Mouse (Mus musculus) urinary bladder, postnatal 25 days (tissue): ENCODE results near the gene Wipi1.

Experiments used
- DNase-seq: peaks from one replicate; pipeline ENCODE4 v3.0.0; 2022; ENCODE audit warnings: low spot score

The Wipi1 gene

DNA sequence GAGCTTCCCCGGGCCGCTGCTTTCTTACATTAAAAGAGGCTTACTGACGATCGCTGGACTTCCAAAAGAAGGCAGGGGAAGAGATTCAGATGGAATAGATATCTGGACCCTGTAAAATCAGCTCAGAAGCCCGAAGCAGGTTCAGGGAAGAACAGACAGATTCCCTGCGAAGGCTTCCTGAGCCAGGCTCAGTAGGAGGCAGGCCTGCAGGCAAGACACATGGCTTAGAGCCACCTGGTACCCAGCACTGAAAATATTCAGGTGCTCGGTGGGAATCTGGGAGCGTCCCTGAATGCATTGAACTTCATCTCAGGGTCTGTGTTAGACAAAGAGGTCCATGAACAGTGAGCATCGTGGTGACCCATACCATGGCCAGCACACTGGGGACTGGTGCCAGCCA is 31.8 kb downstream of the Wipi1 start:
- no peak for DNase-seq

DNA sequence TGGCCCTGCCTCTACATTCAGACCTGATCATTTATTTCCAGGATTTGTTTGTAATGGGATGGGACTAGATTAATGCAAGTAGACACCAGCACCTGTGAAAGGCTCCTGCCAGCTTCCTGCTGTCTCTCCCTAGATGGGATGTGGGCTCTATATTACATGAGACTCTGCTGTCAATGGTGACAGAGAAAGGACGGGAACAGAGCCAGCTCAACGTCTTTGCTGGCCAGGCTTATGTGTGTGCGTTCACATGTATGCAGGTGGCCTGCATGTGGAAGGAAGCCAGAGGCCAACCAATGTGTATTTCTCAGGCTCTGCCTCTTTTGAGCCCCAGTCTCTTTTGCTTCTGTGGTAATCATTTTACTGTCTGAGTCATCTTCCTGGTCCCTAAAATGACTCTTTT is 33.2 kb downstream of the Wipi1 start:
- no peak for DNase-seq

DNA sequence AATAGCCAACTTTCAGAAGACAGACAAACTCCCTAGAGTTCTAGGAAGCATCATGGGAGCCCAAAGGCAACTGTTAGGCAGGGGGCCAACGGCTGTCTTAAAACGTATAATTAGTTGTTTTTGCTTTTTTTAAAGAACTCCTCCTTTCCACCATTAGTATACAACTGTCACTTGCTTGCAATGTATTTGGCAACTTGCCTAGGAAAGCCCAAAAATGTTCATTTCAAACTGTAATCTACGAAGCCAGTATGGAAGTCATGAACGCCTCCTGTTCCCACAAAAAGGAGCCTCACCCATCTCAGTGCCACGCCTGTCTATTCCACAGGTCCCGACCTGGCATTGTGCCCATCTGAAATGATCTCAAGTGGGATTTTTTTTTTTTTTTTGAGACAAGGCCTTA is 35.9 kb downstream of the Wipi1 start:
- no peak for DNase-seq

DNA sequence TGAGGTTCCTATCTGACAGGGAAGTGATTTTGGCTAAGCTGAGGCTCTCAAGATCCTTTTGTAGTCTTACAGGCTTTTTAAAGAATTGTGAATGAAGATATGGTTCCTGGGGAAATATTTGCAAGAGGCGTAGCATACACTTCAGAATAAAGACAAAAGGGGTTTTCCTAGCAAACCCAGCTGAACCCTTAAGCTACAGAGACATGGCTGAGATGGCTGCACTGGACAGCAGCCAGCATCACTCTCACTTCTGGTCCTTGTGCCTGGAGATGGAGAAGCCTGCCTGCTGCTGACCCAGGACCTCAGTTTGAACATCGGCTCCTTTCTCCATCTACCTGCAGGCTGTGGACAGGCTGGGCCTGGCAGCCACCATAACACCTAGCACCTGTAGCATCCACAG is 37.2 kb downstream of the Wipi1 start:
- no peak for DNase-seq

DNA sequence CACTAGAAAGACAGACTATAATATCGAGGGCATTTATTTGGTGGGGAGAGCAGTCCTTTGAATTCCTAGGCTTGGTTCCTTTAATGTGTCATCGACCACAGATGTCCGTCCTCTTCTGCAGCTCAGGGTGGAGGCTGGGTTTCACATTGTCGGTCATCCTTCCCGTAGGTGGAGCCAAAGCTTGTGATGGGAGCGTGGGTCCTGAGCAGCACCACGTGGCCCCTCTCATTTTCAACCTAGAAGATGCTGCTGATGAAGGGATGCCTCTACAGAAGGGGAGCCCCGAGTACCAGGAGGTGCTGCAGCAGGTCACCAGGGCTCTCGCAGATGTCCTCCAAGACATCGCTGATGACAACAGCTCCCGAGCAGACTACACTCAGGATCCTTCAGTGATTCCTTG is 39.7 kb downstream of the Wipi1 start:
- no peak for DNase-seq

- DNase-seq: no peak
These were observed 42.0 kb downstream of the Wipi1 start for GRCm38 (mm10) chr11:109569809-109570208.

DNA sequence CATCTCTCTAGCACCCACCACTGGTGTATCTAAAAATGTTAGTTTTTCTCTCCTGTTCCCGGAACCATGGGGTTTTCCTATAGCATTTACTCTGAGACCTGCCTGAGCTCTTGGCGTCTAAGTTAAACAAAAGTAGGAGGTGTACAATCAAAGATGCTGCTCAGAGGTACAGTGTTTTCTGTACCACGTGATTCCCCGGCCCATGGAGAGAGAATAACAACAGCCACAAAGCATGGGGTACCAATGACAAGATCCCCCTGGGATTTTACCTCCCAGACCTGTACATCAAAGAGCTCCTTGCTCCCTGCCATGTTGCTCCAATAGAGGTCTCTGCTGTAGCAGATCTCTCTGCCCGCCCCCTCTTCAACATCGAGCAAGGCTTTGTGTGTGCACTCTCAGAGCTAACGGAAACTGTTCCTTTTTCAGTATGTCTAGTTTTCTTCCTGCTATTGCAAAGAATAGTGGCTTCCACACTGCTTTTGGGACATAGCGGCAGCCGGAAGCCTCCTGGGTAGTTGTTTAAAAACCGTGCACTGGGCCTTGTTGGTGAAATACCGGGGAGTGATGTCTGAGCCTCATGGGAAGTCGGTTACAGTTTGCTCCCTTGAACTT is 42.7 kb downstream of the Wipi1 start:
- no peak for DNase-seq

- DNase-seq: no peak
These were observed 47.1 kb downstream of the Wipi1 start for GRCm38 (mm10) chr11:109564466-109565214.

DNA sequence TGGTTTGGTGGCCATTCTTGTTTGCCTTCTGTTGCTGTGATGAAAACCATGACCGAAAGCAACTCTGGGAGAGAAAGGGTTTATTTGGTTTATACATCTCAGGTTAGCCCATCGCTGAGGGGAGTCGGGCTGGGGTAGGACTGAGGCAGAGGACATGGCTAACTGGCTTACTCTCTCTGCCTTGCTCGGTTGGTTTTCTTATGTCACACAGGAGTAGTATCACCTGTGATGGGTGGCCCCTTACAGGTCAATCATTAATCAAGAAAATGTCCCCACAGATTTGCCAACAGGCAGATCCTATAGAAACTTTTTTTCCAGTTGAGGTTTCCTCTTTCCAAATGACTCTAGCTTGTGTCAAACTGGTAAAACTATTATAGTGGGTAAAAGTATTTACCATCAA is 48.1 kb downstream of the Wipi1 start:
- no peak for DNase-seq

- no peak for DNase-seq
These were observed 50.3 kb downstream of the Wipi1 start for GRCm38 (mm10) chr11:109561445-109561844.

- no peak for DNase-seq
These were observed 50.9 kb downstream of the Wipi1 start for GRCm38 (mm10) chr11:109560793-109561257.

DNA sequence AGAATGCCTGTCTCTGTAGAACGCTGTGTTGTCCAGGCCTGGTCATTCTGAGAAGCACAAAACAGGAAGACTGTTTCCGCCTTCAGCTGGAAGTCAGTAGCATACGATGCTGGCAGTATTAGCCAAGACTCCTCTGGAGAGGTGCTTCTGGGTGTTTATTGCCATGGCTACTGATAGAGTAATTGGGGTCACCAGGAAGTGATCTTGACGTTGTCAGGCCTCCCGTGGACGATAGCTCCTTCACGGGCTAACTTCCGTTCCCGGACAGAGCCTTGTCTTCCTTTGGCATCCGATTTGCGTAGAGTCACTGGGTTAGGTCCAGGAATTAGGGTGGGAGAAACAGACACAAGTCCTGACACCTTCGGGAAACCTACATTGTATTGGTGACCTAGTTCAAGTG is 52.5 kb downstream of the Wipi1 start:
- DNase-seq: no peak

DNA sequence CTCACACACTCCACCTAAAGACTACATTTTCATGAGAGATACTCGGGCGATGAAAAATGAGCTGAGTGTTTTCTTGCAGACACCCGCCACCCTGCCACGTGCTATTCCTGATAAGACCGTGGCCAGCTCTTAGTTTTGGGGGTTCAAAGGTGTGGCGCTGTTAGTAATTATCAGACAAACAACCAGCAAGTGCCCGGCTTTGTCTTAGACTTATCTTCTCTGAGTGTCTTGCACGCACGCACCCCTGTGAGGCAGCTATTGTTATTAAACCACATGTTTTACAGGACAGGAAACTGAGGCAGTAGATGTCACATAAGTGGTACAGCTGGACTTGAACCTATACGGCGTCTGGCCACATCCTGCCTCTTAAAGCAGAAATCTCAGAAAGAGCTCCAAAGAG is 54.3 kb downstream of the Wipi1 start:
- DNase-seq: no peak

DNA sequence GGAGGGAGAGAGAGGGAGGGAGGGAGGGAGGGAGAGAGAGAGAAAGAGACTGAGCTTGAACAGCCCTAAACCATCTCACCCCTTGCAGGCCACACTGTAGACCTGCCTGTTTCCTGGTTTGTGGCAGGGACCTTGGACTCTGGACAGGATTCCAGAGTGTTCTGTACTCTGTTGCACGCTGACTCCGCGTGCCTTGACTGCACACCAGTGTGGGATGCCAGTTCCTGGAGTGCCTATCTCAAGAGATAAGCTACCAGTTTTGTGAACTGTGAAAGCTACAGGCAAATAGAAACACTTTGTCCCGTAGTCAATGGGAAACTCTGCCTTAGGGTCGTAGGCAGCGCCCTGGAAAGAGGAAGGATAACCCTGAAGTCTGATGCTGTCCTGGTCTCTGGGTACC is 55.6 kb downstream of the Wipi1 start:
- no peak for DNase-seq

GRCm38 (mm10) chr11:109554443-109554842 is 57.3 kb downstream of the Wipi1 start:
- DNase-seq: no peak

- DNase-seq: no peak
These were observed 57.8 kb downstream of the Wipi1 start for GRCm38 (mm10) chr11:109553921-109554320.

GRCm38 (mm10) chr11:109549599-109550290 is 62.0 kb downstream of the Wipi1 start:
- no peak for DNase-seq

GRCm38 (mm10) chr11:109547652-109548051 is 64.1 kb downstream of the Wipi1 start:
- no peak for DNase-seq

DNA sequence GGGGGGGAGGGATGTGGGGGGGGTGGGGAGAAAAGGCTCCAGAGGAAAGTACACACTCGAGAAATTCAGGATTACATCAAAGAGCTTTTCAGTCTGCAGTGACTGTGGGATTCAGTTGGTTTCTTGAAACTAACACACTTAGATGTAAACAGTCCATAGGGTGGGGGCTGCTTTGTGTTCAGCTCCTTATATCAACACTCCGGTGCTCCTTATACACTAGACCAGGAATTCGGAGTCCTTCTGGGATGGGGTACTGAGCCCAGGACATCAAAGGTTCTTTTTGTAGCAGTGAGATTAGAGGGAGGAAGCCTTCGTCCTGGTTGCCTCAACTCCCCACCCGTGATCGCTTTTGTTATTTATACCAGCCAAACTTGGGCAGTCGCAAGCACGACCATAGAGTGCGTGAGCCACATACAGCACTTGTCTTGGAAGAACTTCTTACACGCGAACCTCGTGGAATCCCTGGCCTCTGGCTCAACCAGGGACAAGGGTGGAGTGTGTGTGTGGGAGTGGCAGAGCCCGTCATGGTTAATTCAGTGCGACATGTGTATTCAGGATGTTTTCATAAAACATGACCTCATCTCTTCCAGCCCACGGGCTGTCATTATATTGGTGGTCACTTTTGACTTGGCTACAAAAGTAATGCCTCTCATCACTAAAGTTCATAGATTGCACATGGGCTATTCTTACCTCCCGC is 65.3 kb downstream of the Wipi1 start:
- DNase-seq: no peak

DNA sequence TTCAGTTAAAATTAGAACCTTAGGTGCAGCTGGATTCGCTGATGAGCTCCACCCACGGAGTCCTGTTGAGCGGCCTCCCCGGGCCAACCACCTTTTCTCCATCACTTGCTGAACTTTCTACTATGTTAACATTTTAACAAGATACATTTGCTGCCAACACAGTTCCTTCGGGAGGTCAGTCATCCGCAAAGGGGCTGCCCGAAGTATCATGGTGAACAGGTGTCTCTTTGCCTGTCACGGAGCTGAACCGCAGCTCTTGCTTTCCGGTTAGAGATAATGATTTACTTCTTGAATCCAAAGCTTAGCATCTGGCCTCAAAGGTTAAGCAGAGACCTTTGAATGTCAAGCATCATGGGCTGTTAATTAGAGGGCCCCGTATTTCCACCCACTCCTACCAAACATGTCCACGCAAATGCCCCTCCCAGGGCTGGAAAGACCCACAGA is 66.0 kb downstream of the Wipi1 start:
- no peak for DNase-seq

- no peak for DNase-seq
These were observed 66.5 kb downstream of the Wipi1 start for GRCm38 (mm10) chr11:109545265-109545664.

- DNase-seq: no peak
These were observed 67.3 kb downstream of the Wipi1 start for GRCm38 (mm10) chr11:109544432-109544831.

DNA sequence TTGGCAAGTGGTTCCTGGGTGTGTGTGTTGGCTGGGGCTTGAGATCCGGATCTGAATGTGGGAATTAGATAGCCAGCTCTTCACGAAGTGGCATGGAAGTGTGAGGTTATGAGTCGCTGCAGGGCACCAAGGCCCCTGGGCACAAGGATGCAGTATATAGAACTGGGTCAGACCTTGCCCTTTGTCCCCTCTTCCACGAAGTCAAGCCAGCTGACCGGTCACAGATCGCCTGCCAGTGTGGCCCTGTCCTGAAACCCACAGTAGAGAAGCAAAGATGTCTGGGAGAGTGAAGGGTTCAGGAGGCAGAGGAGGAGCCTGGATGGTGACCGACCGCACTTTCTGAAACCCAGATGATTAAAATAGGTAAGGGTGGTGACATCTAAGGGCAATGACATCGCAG is 68.3 kb downstream of the Wipi1 start:
- DNase-seq: no peak
